29 mouse cellular contexts compared by ENCODE assay signal in the genomic region with DNA sequence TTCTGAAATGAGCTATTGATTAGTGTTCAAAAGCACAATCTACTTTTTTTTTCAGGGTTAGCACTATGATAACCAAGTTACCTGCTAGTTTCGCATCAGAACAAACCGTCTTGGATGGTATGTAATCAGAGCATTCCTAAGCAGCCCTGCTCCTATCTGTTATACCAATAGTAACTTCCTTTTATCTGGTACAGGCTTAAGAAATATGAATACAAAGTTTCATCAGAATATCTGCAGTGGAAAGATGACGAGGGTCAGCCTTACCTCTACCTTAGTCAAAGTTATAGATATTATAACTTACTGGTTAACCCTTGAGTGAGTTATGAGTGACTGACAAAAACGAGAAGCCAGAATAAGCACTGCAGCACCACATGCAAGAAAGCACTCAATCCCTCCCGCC. TPM values are rescaled to one million over a fixed set of nuclear protein-coding genes. Genes with fewer than 3 reads are reported as not detected.
"Had no signal": no experiment of that assay in that cellular context is flagged by ENCODE, and none has a peak within 500 bp of the region (broad histone marks: within the 10 kb centered on the region; RNA-seq: fewer than 3 reads in every experiment).

No protein-coding gene starts in this region.

- H3K27me3 ChIP-seq: heart, embryonic 12.5 days; hindbrain, embryonic 12.5 days; intestine, embryonic 15.5 days; limb, embryonic 12.5 days; liver, embryonic 13.5 days; liver, embryonic 15.5 days had no signal

- H3K4me3 ChIP-seq: heart, embryonic 10.5 days; heart, embryonic 12.5 days; hindbrain, embryonic 10.5 days; hindbrain, embryonic 12.5 days; intestine, embryonic 15.5 days; layer of hippocampus, adult 2 months; left cerebral cortex, adult 2 months; limb, embryonic 10.5 days; limb, embryonic 12.5 days; liver, embryonic 13.5 days; liver, embryonic 15.5 days had no signal

- H3K4me1 ChIP-seq: heart, embryonic 10.5 days; heart, embryonic 12.5 days; hindbrain, embryonic 10.5 days; hindbrain, embryonic 12.5 days; intestine, embryonic 15.5 days; limb, embryonic 10.5 days; limb, embryonic 12.5 days; liver, embryonic 13.5 days; liver, embryonic 15.5 days had no signal

- H3K9ac ChIP-seq: heart, embryonic 12.5 days; hindbrain, embryonic 12.5 days; hindbrain, embryonic 14.5 days; intestine, embryonic 15.5 days; limb, embryonic 12.5 days; liver, embryonic 13.5 days; liver, embryonic 15.5 days had no signal

- H3K9me3 ChIP-seq: heart, embryonic 10.5 days; heart, embryonic 12.5 days; hindbrain, embryonic 10.5 days; hindbrain, embryonic 12.5 days; intestine, embryonic 15.5 days; limb, embryonic 10.5 days; limb, embryonic 12.5 days; liver, embryonic 13.5 days; liver, embryonic 15.5 days had no signal

- DNase-seq: gastrocnemius, postnatal 14 days; heart, adult 18-20 months; heart, postnatal 10 days; heart, postnatal 4 days; kidney, adult 18-20 months; kidney, adult 8-10 months; kidney, postnatal 10 days; kidney, postnatal 25 days; kidney, postnatal 4 days; liver; liver, embryonic 13.5 days had no signal

- ATAC-seq: hindbrain, embryonic 16.5 days; inflammation-experienced regulatory T-cells, adult 6 months; intestine, embryonic 15.5 days; intestine, postnatal 0 days had no signal

- H3K27ac ChIP-seq: heart, embryonic 10.5 days; hindbrain, embryonic 10.5 days; hindbrain, embryonic 12.5 days; hindbrain, embryonic 14.5 days; intestine, embryonic 15.5 days; layer of hippocampus, adult 2 months; left cerebral cortex, adult 2 months; limb, embryonic 10.5 days; limb, embryonic 12.5 days; liver, embryonic 13.5 days; liver, embryonic 15.5 days had no signal

- H3K4me2 ChIP-seq: heart, embryonic 12.5 days; hindbrain, embryonic 12.5 days; hindbrain, embryonic 14.5 days; intestine, embryonic 15.5 days; limb, embryonic 12.5 days; liver, embryonic 11.5 days; liver, embryonic 13.5 days; liver, embryonic 15.5 days had no signal

RNA-seq across cellular contexts. Expression of a gene that starts 12.8 kb away (rescaled TPM):
- total RNA-seq: gastrocnemius, adult 18-20 months; gastrocnemius, adult 8-10 months; heart, adult 18-20 months; heart, postnatal 25 days had no signal
